Mouse (Mus musculus): ENCODE measurements around the gene Bmp7.

GRCm38 (mm10) chr2:172934891-172935740 lies 5.0 kb downstream of the Bmp7 start:
- TF ChIP-seq CTCF (conservative IDR thresholded peaks at IDR 0.05; ENCODE audit: low read length) (no peak), NANOG (IDR thresholded peaks at IDR 0.05; ENCODE audit: borderline replicate concordance, low read length) (no peak), POU5F1 (IDR thresholded peaks at IDR 0.05; ENCODE audit: borderline replicate concordance, low read length) (no peak)
